Mouse (Mus musculus) C2C12 (cell line): ENCODE measurements at regions not wholly inside any gene's neighbourhood (a gene's known extent, or its start where the extent isn't known, plus 50 kb on each side); places are given as distances from the start of the nearest gene placed in this dataset.

ENCODE experiments used
- CEBPB ChIP-seq: IDR thresholded peaks from one replicate; pipeline ENCODE4 v1.6.1; 2011; ENCODE audit warnings: low read depth, mild to moderate bottlenecking, control low read depth, moderate library complexity
- CTCF ChIP-seq: IDR thresholded peaks from one replicate; pipeline ENCODE4 v1.5.1; 2011; ENCODE audit not compliant: control insufficient read depth, insufficient read depth, insufficient read length
- FOSL1 ChIP-seq: IDR thresholded peaks from one replicate; pipeline ENCODE4 v1.8.0; 2011; ENCODE audit warnings: mild to moderate bottlenecking, low read length; ENCODE audit not compliant: poor library complexity, insufficient read depth, severe bottlenecking
- MAX ChIP-seq: IDR thresholded peaks from one replicate; pipeline ENCODE4 v1.6.1; 2011; ENCODE audit warnings: mild to moderate bottlenecking, control low read depth
- MYOD1 ChIP-seq: IDR thresholded peaks from one replicate; pipeline ENCODE4 v1.6.1; 2011; ENCODE audit warnings: low read depth; ENCODE audit not compliant: control insufficient read depth, insufficient read length
- MYOG ChIP-seq: IDR thresholded peaks from one replicate; pipeline ENCODE4 v1.6.1; 2011; ENCODE audit not compliant: control insufficient read depth, insufficient read length; ENCODE audit errors: extremely low read depth
- USF1 ChIP-seq: IDR thresholded peaks from one replicate; pipeline ENCODE4 v1.6.1; 2011; ENCODE audit warnings: low read depth, mild to moderate bottlenecking, control low read depth, moderate library complexity

- no peak for TF ChIP-seq USF1
- TF ChIP-seq CTCF, result no peak
- TF ChIP-seq FOSL1, result no peak
- no peak for TF ChIP-seq MAX
- no peak for TF ChIP-seq MYOG
- no peak for TF ChIP-seq CEBPB
- TF ChIP-seq MYOD1, result no peak
Measured at GRCm38 (mm10) chr13:106259874-106260273, 676.9 kb downstream of the Ipo11 start.
